Mouse (Mus musculus) spleen, postnatal 4 days (tissue): ENCODE results near the gene 4930595D18Rik.

ENCODE experiments used
- DNase-seq, 2 experiments: peaks; one replicate each; pipeline ENCODE4 v3.0.0; 2022; ENCODE audit warnings: low spot score in 2 of 2

4930595D18Rik gene

GRCm38 (mm10) chr12:111137079-111137478 is 47.2 kb downstream of the 4930595D18Rik start:
- DNase-seq, result no peak

GRCm38 (mm10) chr12:111135953-111136352 is 48.3 kb downstream of the 4930595D18Rik start:
- DNase-seq, result no peak

GRCm38 (mm10) chr12:111134791-111135733 is 49.2 kb downstream of the 4930595D18Rik start:
- DNase-seq, result no peak

GRCm38 (mm10) chr12:111134169-111134568 is 50.1 kb downstream of the 4930595D18Rik start:
- DNase-seq, result no peak

- no peak for DNase-seq
Observed at GRCm38 (mm10) chr12:111125666-111126065, 58.6 kb downstream of the 4930595D18Rik start.

- DNase-seq, result no peak
Observed at GRCm38 (mm10) chr12:111124601-111125260, 59.6 kb downstream of the 4930595D18Rik start.

- peak in 1 of 2 experiments; percentile 22 for DNase-seq
Observed at GRCm38 (mm10) chr12:111122332-111122852, 61.9 kb downstream of the 4930595D18Rik start.

- DNase-seq, result no peak
Observed at GRCm38 (mm10) chr12:111120976-111121645, 63.2 kb downstream of the 4930595D18Rik start.

GRCm38 (mm10) chr12:111119506-111120085 is 64.7 kb downstream of the 4930595D18Rik start:
- no peak for DNase-seq

GRCm38 (mm10) chr12:111114593-111114992 is 69.7 kb downstream of the 4930595D18Rik start:
- DNase-seq, result no peak

GRCm38 (mm10) chr12:111111176-111111575 is 73.1 kb downstream of the 4930595D18Rik start:
- DNase-seq, result no peak
